Mouse (Mus musculus) mouse trophoblast stem cell (cell line): ENCODE data around the gene Hist1h2ah.
"Not testable (repeated sequence)": the region's sequence is repeated elsewhere in the genome, so short reads cannot be mapped to it uniquely, and the experiment has no call there.

Experiments used
- in situ Hi-C, 2 experiments: fragments of 300-500 bp; cut with MseI, MboI; formaldehyde crosslinking; loops; 2 replicates in 1 of 2; 3 replicates in 1 of 2; pipeline ENCODE4 v1.15.1; 2025

The Hist1h2ah gene

DNA sequence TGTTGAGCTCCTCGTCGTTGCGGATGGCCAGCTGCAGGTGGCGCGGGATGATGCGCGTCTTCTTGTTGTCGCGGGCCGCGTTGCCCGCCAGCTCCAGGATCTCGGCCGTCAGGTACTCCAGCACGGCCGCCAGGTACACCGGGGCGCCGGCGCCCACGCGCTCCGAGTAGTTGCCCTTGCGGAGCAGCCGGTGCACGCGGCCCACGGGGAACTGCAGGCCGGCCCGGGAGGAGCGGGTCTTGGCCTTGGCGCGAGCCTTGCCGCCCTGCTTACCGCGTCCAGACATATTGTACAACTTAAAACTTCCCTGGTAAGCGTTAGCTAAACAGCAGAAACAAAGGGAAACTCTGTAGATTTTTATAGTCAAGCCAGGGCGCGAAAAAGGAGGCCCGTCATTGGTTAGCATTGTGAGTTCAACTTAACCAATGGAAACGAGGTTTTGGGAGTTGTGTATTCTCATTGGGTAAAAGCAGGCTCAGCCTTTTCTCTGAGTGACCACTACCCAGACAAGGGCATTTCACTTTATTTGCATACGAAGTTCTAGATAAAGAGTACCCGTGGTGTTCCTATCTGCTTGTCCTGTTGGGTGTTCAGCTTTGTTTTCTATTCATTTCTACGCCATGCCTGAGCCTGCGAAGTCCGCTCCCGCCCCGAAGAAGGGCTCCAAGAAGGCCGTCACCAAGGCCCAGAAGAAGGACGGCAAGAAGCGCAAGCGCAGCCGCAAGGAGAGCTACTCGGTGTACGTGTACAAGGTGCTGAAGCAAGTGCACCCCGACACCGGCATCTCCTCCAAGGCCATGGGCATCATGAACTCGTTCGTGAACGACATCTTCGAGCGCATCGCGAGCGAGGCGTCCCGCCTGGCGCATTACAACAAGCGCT, at the start of gene Hist1h2ah, which contains the start of gene Hist1h2bk:
TSS of gene Hist1h2ah (minus strand) at position 302 of the 882 bp plus-strand sequence.
TSS of gene Hist1h2bk (plus strand) at position 604 of the 882 bp plus-strand sequence.
- in situ Hi-C loops, result loop anchor here (10.0 to 25.0 kb wide), 3 partner anchors 323 to 1477 kb away; partner anchors contain the start of genes Hist1h2ai (in 1 of the 2), Hist1h2bl (in 1 of the 2), Hist1h2bm (in 1 of the 2) and Hist1h3h (in 1 of the 2)

DNA sequence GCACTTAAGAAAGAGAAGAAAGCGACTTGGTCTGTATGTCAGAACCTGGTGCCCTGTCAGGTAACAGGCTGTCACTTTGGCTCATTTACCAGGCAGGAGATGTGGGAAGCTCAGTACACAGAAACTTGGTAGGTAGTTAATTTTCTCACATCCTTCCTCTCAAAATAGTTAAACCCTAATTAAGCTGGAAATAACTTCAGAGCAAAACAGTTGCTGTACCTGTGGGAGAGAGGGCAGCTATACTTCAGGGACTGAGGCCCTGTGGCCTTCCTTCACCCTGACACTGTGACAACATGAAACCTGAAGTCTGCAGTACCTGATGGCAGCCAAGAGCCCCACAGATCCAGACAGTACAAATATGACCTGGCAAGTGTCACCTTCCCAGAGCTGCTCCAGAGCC, 48.8 kb upstream of the Hist1h2ah start, which contains the start of gene Vmn1r188:
TSS of gene Vmn1r188 (plus strand) at position 301 of the 400 bp plus-strand sequence.
- in situ Hi-C loops, result not testable (repeated sequence)

DNA sequence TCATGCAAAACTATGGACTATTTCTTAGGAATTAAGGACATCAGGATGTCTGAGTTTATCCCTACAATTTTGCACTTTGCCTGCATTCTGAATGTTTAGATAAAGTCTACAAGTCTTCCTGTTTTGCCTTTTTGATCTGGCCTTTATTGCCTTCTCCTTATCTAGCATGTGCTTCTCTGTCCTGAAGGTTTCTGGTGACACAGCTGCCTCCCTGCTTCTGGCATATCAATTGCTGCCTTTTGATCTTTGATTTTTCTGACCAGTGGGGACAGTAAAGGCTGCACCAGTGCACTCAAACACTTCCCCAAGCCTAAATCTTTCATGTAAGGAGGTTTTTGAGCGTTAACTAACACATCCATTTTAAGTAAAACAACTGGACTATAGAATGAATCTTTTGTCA, 28.1 kb upstream of the Hist1h2ah start:
- in situ Hi-C loops, result no loop called here

GRCm38 (mm10) chr13:22061422-22061821, 26.1 kb upstream of the Hist1h2ah start:
- in situ Hi-C loops, result no loop called here

DNA sequence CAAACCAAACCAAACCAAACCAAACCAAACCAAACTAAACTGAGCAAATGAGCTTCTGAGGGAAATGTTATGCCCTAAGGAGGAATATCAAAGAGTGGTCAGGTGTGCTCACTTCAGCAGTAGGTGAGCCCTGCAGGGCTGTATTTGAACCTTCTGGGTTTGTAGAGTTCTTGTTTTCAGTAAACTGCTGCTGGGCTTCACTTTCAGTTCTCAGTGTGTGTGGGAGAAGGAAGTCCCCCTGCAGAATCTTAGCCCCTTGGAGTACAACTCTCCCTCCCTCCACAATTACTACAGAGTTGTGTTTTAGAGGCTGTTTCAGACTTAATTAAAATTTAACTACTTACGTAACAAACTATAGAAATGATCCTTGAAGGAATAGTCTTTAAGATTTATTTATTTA, 18.4 kb upstream of the Hist1h2ah start:
- in situ Hi-C loops, result loop anchor here in 1 of 2 experiments (10.0 kb wide), 1 partner anchor 1351 kb away; no protein-coding TSS in a partner anchor

DNA sequence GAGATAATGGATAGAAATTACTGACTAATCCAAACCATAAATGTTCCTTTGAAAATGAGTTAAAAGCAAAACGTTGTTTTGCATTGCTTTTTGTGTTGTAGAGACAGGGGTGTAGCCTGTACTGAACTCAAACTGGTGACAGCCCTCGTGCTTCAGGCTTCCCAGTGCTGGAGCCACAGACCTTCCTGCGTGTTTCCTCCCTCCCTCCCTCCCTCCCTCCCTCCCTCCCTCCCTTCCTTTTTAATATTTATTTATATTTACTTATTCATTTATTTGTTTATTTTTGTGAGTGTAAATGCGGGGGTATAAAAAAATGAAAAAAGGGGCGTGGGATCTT, 16.1 kb upstream of the Hist1h2ah start:
- in situ Hi-C loops, result loop anchor here in 1 of 2 experiments (10.0 kb wide), 1 partner anchor 1353 kb away; no protein-coding TSS in a partner anchor

- in situ Hi-C loops, result loop anchor here in 1 of 2 experiments (10.0 kb wide), 1 partner anchor 1354 kb away; no protein-coding TSS in a partner anchor
These were observed 15.5 kb upstream of the Hist1h2ah start for GRCm38 (mm10) chr13:22050591-22051522.

GRCm38 (mm10) chr13:22049737-22050440, 14.5 kb upstream of the Hist1h2ah start:
- in situ Hi-C loops, result loop anchor here (10.0 to 25.0 kb wide), 5 partner anchors 338 to 1475 kb away; partner anchors contain the start of genes Abt1 (in 1 of the 2), Hist1h2ai (in 1 of the 2), Hist1h2bl (in 1 of the 2) and Hist1h2bm (in 1 of the 2)

- in situ Hi-C loops, result loop anchor here (10.0 to 25.0 kb wide), 4 partner anchors 337 to 1476 kb away; partner anchors contain the start of genes Abt1 (in 1 of the 2), Hist1h2ai (in 1 of the 2), Hist1h2bl (in 1 of the 2) and Hist1h2bm (in 1 of the 2)
These were observed 13.7 kb upstream of the Hist1h2ah start for GRCm38 (mm10) chr13:22049041-22049440.

GRCm38 (mm10) chr13:22045311-22045710, 9.9 kb upstream of the Hist1h2ah start:
- in situ Hi-C loops, result loop anchor here (10.0 to 25.0 kb wide), 4 partner anchors 333 to 1479 kb away; partner anchors contain the start of genes Abt1 (in 1 of the 2), Hist1h2ai (in 1 of the 2), Hist1h2bl (in 1 of the 2) and Hist1h2bm (in 1 of the 2)

- in situ Hi-C loops, result loop anchor here (10.0 to 25.0 kb wide), 4 partner anchors 332 to 1480 kb away; partner anchors contain the start of genes Abt1 (in 1 of the 2), Hist1h2ai (in 1 of the 2), Hist1h2bl (in 1 of the 2) and Hist1h2bm (in 1 of the 2)
These were observed 9.2 kb upstream of the Hist1h2ah start for GRCm38 (mm10) chr13:22044432-22045155.

DNA sequence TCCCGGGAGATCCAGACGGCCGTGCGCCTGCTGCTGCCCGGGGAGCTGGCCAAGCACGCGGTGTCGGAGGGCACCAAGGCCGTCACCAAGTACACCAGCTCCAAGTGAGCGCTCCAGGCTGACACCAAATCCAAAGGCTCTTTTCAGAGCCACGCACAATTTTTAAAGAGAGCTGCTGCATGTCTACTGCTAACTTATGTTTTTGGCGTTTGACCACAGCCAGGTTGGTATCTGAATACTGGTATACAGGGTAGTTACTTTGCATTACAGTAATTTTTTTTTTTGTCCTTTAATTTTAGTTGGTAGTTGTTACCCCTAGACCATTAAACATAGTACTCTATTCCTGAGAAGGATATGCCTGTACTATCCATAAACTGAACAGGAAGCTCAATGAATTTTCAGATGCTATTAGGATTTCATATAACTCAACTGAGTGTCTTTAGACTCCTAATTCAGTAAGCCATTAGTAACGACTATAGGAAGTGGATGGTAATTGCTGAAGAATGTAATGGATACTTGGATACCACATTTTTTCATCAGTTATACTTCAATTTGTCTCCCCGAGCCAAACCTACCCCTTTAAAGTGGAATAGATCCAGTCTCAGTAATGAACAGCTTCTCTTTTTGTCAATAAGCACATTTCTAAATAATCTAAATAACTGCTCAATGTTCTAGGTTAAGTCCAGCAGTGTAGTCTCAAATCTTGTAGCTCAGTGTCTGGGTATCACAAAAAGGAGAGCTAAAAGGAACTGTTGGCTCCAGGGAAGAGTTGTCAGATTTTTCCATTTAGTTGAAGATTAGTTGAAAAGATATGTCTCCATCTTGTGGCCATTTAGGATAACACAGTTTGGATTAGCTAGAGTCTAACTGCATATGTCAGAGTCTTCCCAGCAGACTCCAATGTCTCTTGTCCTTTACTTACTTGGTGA, 8.4 kb upstream of the Hist1h2ah start:
- in situ Hi-C loops, result loop anchor here (10.0 to 25.0 kb wide), 4 partner anchors 331 to 1481 kb away; partner anchors contain the start of genes Abt1 (in 1 of the 2), Hist1h2ai (in 1 of the 2), Hist1h2bl (in 1 of the 2) and Hist1h2bm (in 1 of the 2)

DNA sequence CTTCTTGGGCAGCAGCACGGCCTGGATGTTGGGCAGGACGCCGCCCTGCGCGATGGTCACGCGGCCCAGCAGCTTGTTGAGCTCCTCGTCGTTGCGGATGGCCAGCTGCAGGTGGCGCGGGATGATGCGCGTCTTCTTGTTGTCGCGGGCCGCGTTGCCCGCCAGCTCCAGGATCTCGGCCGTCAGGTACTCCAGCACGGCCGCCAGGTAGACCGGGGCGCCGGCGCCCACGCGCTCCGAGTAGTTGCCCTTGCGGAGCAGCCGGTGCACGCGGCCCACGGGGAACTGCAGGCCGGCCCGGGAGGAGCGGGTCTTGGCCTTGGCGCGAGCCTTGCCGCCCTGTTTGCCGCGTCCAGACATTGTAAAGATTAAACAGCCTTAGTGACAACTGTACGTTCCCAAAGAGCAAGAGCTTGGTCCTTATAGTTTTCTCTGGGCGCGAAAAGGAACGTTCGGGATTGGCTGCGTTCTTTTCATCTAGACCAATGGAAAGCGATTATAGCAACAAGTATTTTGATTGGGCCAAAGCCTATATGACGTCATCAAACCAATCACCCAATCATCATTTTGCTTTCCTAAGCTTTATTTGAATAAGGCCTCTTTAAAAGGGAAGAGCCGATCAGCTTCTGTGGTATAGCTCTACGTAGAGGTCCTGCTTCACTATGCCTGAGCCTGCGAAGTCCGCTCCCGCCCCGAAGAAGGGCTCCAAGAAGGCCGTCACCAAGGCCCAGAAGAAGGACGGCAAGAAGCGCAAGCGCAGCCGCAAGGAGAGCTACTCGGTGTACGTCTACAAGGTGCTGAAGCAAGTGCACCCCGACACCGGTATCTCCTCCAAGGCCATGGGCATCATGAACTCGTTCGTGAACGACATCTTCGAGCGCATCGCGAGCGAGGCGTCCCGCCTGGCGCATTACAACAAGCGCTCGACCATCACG, 7.5 kb upstream of the Hist1h2ah start, which contains the start of the genes Hist1h2ag and Hist1h2bj:
TSS of gene Hist1h2ag (minus strand) at position 377 of the 935 bp plus-strand sequence.
TSS of gene Hist1h2bj (plus strand) at position 647 of the 935 bp plus-strand sequence.
- in situ Hi-C loops, result loop anchor here (10.0 to 25.0 kb wide), 4 partner anchors 331 to 1482 kb away; partner anchors contain the start of genes Abt1 (in 1 of the 2), Hist1h2ai (in 1 of the 2), Hist1h2bl (in 1 of the 2) and Hist1h2bm (in 1 of the 2)

GRCm38 (mm10) chr13:22041651-22042567, 6.5 kb upstream of the Hist1h2ah start:
- in situ Hi-C loops, result loop anchor here (10.0 to 25.0 kb wide), 4 partner anchors 330 to 1483 kb away; partner anchors contain the start of genes Abt1 (in 1 of the 2), Hist1h2ai (in 1 of the 2), Hist1h2bl (in 1 of the 2) and Hist1h2bm (in 1 of the 2)

DNA sequence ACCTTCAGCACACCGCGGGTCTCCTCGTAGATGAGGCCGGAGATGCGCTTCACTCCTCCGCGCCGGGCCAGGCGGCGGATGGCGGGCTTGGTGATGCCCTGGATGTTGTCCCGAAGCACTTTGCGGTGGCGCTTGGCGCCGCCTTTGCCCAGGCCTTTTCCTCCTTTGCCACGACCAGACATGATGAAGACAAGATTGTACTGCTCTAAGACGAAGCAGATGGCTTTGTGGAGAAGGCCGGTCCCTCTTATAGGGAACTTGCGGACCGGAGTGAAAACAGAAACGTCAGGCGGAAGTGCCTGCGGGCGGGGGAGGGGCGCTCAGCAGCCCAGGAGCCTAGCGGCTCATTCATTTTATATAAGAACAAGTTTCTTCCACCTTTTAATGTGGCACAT, 5.8 kb upstream of the Hist1h2ah start, which contains the start of gene Hist1h4i:
TSS of gene Hist1h4i (minus strand) at position 221 of the 395 bp plus-strand sequence.
- in situ Hi-C loops, result loop anchor here (10.0 to 25.0 kb wide), 4 partner anchors 329 to 1484 kb away; partner anchors contain the start of genes Abt1 (in 1 of the 2), Hist1h2ai (in 1 of the 2), Hist1h2bl (in 1 of the 2) and Hist1h2bm (in 1 of the 2)
